Mouse (Mus musculus) layer of hippocampus, adult 9-11 months (tissue): ENCODE measurements around the gene Mlxipl.
A peak's percentile ranks its signal among the peaks of the same experiment; 100 is the strongest.

ENCODE experiments used
- DNase-seq: peaks from one replicate; pipeline ENCODE4 v3.0.0; 2022

Gene Mlxipl

GRCm38 (mm10) chr5:135149053-135149819 lies 59.5 kb downstream of the Mlxipl start, which contains the start of gene Tbl2:
Tbl2 (plus strand) TSS chr5:135149657.
- peak; percentile 99 for DNase-seq

DNA sequence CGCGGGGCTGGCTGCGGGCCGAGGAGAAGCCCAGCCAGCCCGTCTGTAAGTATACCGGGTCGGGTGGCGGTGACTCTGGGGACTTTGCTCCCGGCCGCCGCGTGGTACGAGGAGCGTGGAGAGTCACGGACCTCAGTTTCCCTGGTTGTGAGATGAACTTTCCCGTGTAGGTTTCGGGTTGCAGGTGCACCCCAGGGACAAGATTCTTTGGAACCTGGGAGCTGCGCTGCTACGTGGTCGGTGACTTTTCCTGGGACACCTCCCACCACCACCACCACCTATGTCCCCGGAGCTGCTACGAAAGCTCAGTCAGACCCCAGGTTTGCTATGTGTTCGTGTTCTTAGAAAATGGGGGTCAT lies 60.1 kb downstream of the Mlxipl start:
- no peak for DNase-seq

DNA sequence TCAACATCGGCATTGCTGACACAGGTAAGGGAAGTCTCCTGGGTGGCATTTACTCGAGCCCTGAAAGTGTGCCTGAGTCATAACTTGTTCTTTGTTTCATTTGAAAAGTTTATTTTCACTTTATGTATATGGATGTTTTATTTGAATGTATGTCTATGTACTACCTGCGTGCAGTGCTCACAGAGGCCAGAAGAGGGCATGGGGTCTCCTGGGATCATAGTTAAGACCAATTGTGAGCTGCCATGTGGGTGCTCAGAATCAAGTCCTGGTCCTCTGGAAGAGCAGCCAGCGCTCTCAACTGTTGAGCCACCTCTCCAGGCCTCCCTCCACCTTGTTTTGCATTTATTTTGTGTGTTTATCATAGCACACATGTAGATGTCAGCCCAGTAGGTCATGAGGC lies 66.8 kb downstream of the Mlxipl start:
- no peak for DNase-seq

DNA sequence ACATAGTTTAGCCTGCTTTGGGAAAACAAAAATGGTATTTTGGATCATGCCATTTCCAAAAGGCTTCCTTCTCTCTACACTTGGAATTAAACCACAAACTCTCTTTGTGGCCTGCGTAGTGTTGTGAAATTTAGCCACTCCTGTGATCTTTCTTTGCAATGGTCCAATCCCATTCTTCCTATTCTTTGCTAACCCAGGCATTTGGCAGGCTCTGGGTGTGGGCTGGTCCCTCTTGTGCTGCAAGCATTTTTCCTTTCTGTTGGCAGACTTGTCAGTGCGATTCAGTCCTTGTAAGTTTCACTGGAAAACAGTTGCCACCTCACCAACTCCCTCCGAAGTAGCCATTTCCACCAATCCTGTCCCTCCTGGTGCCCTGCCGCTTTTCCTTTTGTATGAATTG lies 71.5 kb downstream of the Mlxipl start:
- DNase-seq: peak; percentile 61

DNA sequence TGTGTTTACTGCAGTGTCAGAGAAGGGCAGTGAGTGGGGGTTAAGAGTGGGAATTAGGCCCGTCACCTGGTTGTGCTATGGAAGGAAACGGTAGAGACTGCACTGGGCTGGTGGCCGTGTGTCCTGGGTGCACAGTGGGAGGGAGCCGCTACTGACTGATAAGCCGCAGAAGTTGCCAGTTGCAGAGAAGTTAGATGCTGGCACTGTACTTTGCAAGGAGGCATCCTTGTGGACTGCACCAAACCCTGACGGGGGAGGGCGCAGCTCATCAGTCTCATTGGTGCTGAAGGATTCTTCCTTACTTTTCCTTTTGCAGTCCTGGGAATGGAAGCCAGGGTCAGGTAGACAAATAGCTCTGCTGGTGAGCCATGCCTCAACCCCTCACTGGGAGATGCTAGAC lies 72.0 kb downstream of the Mlxipl start:
- DNase-seq: no peak

DNA sequence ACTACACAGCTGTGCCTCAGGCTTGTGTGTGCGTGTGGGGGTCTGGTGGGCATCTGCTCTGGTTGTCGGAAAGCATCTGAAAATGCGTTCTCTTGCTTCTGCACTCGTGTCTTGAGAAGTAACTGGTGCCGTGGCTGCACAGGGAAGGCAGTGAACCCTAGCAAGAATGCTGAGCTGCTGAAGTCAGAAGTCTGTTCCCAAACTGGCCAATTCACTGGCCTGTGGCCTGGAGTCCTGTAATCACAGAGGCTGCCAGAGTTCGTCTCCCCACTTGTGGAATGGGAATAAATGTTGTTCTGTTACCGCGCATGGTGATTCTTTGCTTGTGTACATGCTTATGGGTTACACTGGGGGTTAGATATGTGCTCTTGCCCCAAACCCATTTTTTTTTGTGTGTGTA lies 72.7 kb downstream of the Mlxipl start:
- DNase-seq: no peak

- DNase-seq: no peak
Measured at GRCm38 (mm10) chr5:135162821-135163220, 73.1 kb downstream of the Mlxipl start.

DNA sequence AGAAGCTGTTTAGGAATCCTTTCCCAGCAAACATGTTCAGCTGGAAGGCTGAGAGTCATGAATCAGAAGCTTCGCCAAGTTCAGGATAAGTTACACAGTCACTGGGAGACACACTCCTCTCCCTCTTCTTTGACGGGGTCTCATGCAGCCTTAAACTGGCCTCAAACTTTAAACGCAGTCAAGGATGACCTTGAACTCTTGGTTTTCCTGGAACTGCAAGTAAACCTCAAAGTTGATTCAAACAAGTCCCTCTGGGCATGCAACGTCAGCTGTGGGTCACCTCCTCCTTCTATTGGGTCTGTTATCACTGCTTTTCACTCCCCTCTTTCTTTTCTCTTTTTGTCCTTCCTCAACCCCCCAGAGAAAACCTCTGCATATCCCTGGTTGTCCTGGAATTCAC lies 77.2 kb downstream of the Mlxipl start:
- DNase-seq: no peak

DNA sequence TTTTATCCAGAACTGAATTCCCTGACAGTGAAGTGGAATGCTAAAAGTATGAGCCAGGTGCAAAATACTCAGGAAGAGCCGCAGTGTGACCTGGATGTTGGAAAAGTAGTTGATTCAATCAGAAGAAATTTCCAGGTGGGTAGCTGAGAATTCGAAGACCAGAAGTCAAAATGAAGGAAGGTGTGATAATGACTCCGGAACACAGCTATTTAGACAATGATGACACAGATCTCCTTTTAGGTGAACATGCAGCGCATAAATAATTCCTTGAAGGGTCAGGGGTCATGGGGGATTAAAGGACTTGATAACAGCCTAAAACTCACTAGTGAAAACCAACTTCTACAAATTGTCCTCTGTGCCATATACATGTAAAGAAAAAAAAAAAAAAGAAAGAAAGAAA lies 77.8 kb downstream of the Mlxipl start:
- DNase-seq: no peak

DNA sequence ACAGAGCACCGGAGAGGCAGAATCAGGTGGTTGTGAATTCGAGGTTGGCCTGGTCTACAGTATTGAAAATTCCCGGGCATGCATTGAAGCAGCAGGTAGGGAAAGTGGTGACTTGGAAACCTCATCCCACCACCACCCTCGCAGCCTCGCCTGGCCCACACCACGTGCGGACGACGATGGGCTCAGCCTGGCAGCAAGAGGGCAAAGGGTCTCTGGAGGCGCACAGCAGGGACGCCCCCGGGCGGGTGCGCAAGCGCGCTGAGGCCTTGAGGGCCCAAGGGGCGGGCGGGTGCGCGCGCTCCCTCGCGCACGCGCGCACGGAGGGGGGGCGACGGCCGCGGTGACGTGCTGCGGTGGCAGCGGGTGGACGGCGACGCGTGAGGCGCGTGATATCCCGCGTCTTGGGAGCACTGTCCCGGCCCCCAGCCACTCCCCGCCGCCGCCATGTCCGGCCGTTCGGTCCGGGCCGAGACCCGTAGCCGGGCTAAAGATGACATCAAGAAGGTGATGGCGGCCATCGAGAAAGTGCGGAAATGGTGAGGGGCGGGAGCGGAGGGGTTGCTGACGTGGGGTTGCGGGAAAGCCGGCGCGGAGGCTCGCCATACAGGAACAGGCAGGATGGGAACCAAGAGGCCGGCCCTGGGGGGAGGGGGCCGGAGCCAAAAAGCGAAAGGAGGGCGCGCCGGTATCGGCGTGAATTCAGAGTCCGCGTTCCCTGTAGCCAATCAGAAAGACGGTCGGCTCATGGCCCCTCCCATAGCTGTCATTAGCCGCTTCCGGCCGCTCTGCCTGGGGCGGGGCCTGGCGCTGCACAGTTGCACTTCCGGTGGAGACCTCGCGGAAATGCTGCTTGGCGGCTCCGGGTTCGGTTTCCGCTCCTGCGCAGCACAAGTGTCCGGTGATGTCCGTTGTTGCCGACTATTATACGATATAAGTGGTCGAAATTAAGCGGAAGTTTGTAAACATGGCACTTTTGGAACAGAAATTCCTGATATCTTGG lies 78.7 kb downstream of the Mlxipl start, which contains the start of gene Bcl7b:
Gene Bcl7b (plus strand): TSS at position 221 of the 1,000 bp plus-strand sequence.
- DNase-seq: peak; percentile 98

- no peak for DNase-seq
Measured at GRCm38 (mm10) chr5:135169479-135169878, 79.8 kb downstream of the Mlxipl start.

DNA sequence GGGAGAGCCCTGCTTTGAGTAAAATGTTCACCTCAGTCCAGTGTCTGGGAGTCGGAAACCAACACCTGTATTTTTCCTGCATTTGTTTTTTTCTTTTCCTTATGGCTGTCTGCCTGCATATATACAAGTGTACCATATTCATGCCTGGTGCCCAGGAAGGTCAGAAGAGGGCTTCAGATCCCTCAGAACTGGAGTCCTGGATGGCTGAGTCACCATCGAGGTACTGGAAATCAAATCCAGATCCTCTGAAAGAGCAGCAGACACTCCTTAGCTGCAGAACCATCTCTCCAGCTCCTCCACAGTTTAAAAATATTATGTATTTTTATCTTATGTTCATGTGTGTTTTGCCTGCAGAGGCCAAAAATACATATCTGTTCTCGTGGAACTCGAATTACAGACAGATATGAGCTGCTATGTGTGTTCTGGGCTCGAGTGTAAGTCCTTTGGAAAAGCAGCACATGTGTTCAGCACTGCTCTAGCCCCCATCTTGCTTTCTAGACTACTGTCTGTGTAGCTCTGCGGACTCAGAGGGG lies 82.1 kb downstream of the Mlxipl start:
- no peak for DNase-seq

DNA sequence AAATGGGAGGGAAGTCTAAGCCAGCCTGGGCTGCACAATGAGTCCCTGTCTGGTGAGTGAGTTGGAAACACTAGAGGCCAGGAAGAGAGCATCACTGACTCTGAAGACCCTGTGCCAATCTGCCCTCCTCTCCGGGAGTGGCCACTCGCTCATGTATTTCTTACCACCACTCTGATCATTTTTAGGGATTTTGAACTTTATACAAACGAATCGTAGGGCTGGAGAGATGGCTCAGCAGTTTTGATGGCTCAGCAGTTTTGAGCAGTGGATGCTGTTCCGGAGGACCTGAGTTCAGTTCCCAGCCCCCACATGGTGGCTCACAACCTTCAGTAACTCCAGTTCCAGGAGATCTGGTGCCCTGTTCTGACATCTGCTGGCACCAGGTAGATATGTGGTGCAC lies 83.3 kb downstream of the Mlxipl start:
- DNase-seq: no peak

DNA sequence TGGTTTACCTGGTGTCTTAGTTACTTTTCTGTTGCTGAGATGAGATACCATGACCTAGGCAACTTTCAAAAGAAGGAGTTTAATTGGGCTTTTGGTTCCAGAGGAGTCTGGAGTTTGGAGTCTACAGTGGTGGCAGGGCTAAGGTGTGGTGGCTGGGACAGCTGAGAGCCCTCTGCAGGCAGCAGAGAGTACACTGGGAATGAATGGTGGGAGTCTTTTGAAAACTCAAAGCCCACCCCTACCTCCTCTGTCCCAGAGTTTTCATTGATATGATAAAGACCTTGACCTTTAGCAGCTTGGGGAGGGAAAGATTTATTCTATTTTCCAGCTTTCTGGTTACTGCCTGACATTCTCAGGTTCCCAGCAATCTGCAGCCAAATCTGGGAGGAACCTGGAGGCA lies 85.4 kb downstream of the Mlxipl start:
- no peak for DNase-seq

DNA sequence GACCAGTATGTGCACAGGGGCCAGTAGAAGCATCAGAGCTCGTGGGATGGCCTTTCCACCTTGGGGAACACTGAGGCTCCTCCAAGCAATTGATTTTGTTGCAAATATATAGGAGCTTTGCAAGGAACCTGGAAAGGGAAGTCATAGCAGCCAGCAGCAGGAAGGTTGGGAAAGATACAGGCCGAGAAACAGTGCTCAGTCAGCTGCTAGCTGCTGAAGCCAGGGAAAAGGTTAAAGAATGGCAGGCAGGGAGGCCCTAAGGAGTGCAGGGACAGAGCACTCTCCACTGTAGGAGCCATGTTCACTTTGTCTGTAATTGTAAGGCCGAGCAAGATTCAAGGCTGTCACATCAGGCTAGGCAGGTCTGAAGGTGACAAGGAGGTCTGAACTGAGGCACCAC lies 88.8 kb downstream of the Mlxipl start:
- DNase-seq: no peak

DNA sequence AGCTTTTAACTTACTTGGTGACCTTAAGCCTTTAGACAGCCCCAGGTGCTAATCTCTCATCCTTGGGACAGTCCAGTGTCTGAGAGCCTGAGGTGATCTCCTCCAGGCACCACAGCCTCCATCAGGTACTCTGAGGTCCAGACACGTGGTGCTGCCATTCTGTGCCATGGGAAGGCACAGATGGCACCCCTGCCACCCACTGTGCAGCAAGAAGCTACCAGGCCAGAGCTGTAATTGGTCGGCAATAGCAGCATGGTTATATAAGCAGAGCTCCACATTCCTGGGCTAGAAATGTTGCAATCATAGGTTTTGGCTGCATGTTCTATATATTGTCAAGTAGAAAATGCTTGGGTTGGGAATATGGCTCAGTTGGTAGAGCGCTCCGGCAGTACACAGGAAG lies 89.3 kb downstream of the Mlxipl start:
- peak; percentile 87 for DNase-seq

GRCm38 (mm10) chr5:135179616-135180015 lies 89.9 kb downstream of the Mlxipl start:
- no peak for DNase-seq

DNA sequence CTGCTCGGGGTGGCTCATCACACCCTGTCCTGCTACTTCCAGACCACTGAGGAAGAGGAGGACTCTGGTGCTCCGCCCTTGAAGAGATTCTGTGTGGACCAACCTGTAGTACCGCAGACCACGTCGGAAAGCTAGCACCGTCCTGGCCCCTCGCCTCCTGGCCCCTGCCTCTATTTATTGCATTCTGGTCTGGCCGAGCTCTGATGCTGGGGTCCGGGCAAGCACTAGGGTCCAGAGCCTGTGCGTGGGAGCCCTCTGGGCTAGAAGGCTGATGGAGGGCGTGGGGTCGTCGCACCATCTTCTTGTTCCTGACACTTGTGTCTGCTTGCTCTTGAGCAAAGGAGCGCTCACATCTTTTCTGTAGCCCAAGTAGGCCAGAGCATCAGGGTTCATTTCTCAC lies 91.1 kb downstream of the Mlxipl start:
- no peak for DNase-seq

- no peak for DNase-seq
Measured at GRCm38 (mm10) chr5:135181776-135182175, 92.1 kb downstream of the Mlxipl start.

- peak; percentile 69 for DNase-seq
Measured at GRCm38 (mm10) chr5:135183131-135183861, 93.6 kb downstream of the Mlxipl start.

DNA sequence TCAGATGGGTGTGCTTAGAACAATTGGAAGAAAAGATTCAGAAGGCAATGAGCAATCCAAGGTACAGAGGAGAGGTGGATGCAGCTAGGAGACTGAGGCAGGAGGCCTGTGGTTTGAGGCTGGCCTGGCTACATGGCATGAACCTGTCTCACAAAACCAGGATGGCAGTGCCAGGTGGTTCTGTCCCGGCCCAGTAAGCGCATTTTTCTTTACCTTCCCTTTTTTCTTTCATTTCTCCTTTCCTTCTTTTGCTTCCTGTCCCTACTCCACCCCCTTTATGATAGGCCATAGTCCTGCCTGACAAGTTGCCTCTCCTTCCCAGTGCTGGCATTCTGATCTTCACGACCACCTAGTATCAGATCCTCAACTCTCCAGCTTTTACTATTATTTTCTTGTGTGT lies 95.3 kb downstream of the Mlxipl start:
- DNase-seq: no peak

DNA sequence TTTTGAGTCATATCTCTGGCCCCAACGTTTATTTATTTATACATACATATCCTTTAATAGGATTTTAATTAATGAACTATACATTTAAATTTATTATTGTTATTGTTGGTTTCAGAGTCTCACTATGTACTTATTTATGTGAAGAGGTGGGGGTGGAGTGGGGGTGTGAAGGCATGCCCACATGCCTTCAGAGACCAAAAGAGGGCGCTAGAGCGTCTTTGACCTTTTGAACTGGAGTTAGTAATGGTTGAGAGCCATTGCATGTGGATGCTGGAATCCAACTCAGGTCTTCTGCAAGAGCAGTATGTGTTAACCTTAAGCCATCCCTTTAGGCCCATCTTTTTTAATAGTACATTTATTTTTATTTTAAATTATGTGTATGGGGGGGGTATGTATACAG lies 95.9 kb downstream of the Mlxipl start:
- no peak for DNase-seq

DNA sequence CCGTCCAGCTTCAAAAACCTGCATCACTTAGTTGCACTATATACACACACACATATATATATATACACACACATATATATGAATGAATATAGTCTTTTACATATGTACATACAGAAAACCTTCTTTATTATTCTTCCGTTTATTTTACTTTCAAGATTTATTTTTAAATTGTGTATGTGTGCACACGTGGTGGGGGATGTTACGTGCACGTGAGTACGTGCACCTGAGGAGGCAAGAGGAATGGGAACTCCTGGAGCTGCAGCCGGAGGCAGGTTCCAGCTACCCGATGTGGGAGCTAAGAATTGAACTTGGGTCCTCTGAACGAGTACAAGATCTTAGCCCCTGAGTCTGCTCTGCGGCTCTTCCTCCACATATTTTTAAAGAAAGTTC lies 96.5 kb downstream of the Mlxipl start:
- no peak for DNase-seq
